10 mouse cellular contexts compared by ENCODE assay signal in the genomic region with DNA sequence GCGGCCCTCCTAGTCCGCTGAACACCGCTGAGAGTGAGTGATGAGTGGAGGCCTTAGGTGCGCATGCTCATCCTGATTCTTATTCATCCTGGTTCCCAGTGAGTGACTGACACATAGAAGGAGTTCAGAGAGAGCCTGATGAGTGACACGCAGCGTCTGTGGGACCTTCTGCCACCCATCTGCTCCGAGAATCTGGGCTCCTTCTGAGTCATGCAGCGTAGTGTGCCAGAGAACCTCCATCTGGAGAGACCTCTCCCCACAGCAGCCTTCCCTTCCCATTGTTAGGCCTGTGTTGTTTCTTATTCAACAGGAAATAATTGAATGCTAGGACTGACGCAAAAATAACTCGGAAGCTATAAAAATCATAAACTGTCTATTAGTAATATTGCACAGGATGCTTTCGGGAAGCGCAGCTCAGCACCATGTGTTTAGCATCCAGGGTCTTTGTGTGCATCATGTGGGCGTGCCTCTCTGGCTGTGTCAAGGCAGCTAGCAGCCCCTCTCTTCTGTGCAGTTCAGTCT.
DNase-seq lines count a peak whose midpoint lies in the region; ATAC-seq lines count a peak whose summit lies in the region.
"Had no signal": no experiment of that assay in that cellular context is flagged by ENCODE, and none has a peak within 500 bp of the region (broad histone marks: within the 10 kb centered on the region; RNA-seq: fewer than 3 reads in every experiment).

No protein-coding gene starts in this region.

- peaks cover 3% of the 10 kb centered on the region; the same call in 1 of the 2 replicates for H3K4me1 ChIP-seq in midbrain, embryonic 16.5 days (ENCODE audit: control insufficient read depth, insufficient read depth, low read length)
- H3K4me1 ChIP-seq in midbrain, embryonic 11.5 days (ENCODE audit: control insufficient read depth, insufficient read depth, low read length): no peaks in the 10 kb centered on the region
- H3K4me1 ChIP-seq: neural tube, embryonic 12.5 days had no signal

- no peaks in the 10 kb centered on the region for H3K36me3 ChIP-seq in midbrain, embryonic 16.5 days (ENCODE audit: control insufficient read depth, insufficient read depth, low read length)
- H3K36me3 ChIP-seq in midbrain, embryonic 11.5 days (ENCODE audit: control insufficient read depth, insufficient read depth, low read length): no peaks in the 10 kb centered on the region
- H3K36me3 ChIP-seq: neural tube, embryonic 12.5 days had no signal

- ATAC-seq in midbrain, embryonic 16.5 days: peak; percentile 45; the same call in 1 of the 2 replicates
- no peak for ATAC-seq in midbrain, embryonic 11.5 days (ENCODE audit: low FRiP score)
- ATAC-seq: intestine, postnatal 0 days had no signal

- no peak for DNase-seq in midbrain, embryonic 11.5 days (ENCODE audit: low spot score, missing footprints)
- peak; percentile 35 to 50 for DNase-seq in frontal cortex, postnatal 14 days (ENCODE audit: low spot score in 2 of 2)
- DNase-seq in left cerebral cortex, adult 9 months (ENCODE audit: low spot score in 2 of 2): peak; percentile 18 to 49
- peak; percentile 35 for DNase-seq in telencephalon, adult 2 months (ENCODE audit: low read depth, low spot score)
- DNase-seq in gastrocnemius, postnatal 14 days: no peak
- DNase-seq in urinary bladder, postnatal 14 days (ENCODE audit: low spot score): no peak
- no peak for DNase-seq in gastrocnemius, postnatal 25 days

- intact Hi-C loops in gastrocnemius, postnatal 14 days (cut with DNase I; ENCODE audit: low total_unique reads): no loop called here

- H3K4me3 ChIP-seq in midbrain, embryonic 16.5 days (ENCODE audit: low read depth, low read length): no peak overlapping the region
- H3K4me3 ChIP-seq in midbrain, embryonic 11.5 days (ENCODE audit: low read depth, low read length): no peak overlapping the region
- H3K4me3 ChIP-seq: neural tube, embryonic 12.5 days had no signal

- no peak overlapping the region for H3K9ac ChIP-seq in midbrain, embryonic 16.5 days (ENCODE audit: low read depth, low read length)
- no peak overlapping the region; the same call in 1 of the 2 replicates for H3K9ac ChIP-seq in midbrain, embryonic 11.5 days (ENCODE audit: low read length)
- H3K9ac ChIP-seq: neural tube, embryonic 12.5 days had no signal

- H3K9me3 ChIP-seq in midbrain, embryonic 16.5 days (replicated peaks; ENCODE audit: control insufficient read depth, low read length, poor library complexity, severe bottlenecking): no peaks in the 10 kb centered on the region
- H3K9me3 ChIP-seq in midbrain, embryonic 11.5 days (ENCODE audit: control insufficient read depth, low read length): no peaks in the 10 kb centered on the region
- H3K9me3 ChIP-seq: neural tube, embryonic 12.5 days had no signal

- H3K27ac ChIP-seq in midbrain, embryonic 16.5 days (ENCODE audit: low read length): no peak overlapping the region
- no peak overlapping the region for H3K27ac ChIP-seq in midbrain, embryonic 11.5 days (ENCODE audit: low read depth, low read length)
- H3K27ac ChIP-seq: neural tube, embryonic 12.5 days had no signal

- no peaks in the 10 kb centered on the region for H3K27me3 ChIP-seq in midbrain, embryonic 16.5 days (ENCODE audit: control insufficient read depth, insufficient read depth, low read depth, low read length)
- H3K27me3 ChIP-seq in midbrain, embryonic 11.5 days (ENCODE audit: control insufficient read depth, insufficient read depth, low read length): no peaks in the 10 kb centered on the region
- H3K27me3 ChIP-seq: neural tube, embryonic 12.5 days had no signal

- 80% methylated on average over 13 of the region's 13 CpGs for WGBS in midbrain, embryonic 16.5 days
- WGBS in midbrain, embryonic 11.5 days: 87% methylated on average over 13 of the region's 13 CpGs

- H3K4me2 ChIP-seq in midbrain, embryonic 16.5 days (ENCODE audit: low read length): no peak overlapping the region
- no peak overlapping the region for H3K4me2 ChIP-seq in midbrain, embryonic 11.5 days
- H3K4me2 ChIP-seq: neural tube, embryonic 12.5 days had no signal

Comparison
In these comparisons a context has a peak if more than half of its experiments do, and no peak if none do; other contexts are left out.
1. DNase-seq: peak in frontal cortex, postnatal 14 days (2 of 2), left cerebral cortex, adult 9 months (2 of 2) and telencephalon, adult 2 months (single experiment); none in midbrain, embryonic 11.5 days (single experiment), gastrocnemius, postnatal 14 days (single experiment), urinary bladder, postnatal 14 days (single experiment) and gastrocnemius, postnatal 25 days (single experiment).